Mouse (Mus musculus): ENCODE measurements around the gene Olfr875. TPM values are rescaled to one million over a fixed set of nuclear protein-coding genes. Genes with fewer than 3 reads are reported as not detected.

Olfr875 gene
- not detected for polyA plus RNA-seq (2017; shearing (Covaris generic))

DNA sequence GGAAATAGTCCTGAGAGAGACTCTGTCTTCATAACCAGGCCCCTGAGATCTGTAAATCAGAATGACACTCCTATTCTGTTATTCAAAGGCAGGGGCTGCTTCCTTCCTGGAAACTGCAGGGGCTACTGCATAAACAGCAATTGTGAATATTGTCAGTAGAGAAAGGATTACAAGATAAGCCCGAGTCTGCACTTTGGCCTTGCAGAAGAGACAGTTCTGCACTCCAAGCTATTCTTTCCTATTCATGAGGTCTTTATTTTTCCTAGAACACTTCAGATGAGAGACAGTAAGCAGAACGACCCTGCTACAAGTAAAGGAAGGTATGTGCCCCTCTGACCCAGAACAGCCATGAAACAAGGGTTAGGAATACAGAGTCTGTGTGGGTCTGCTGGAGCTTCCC is at the start of gene Olfr875:
Gene Olfr875 (plus strand): TSS at position 99 of the 400 bp plus-strand sequence.

DNA sequence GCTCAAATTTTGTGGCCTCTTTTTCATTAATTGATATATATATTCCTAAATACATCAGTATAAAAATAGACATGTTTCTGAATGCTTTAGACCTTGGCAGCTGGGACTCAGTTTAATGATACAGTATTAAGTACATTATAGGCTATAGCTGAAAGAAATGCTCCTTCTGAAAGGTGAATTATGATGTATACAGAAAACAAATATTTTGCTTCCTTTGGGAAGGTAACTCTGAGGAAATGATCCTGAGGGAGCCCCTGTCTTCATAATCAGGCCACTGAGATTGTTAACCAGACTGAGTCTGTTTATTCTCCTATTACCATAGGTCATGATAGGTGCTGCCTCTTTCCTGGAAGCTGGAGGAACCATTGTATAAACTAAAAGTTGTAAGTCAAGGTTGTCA is 26.9 kb upstream of the Olfr875 start, which contains the start of gene Olfr874:
Gene Olfr874 (plus strand): TSS at position 301 of the 400 bp plus-strand sequence.

DNA sequence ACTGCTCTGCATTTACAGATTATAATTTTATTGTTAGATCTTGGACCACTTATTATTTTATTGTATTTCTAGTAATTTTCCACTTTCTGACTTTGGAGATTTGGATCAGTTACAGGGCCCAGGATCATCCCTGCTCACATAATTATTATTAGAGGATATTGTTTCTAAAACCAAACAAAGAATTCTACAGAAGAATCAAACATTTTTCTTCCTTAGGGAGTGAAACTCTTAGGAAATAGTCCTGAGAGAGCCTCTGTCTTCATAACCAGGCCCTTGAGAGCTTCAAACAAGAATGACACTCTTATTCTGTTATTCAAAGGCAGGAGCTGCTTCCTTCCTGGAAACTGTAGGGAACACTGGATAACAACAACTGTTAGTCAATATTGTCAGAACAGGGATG is 31.1 kb downstream of the Olfr875 start, which contains the start of gene Olfr876:
Gene Olfr876 (plus strand): TSS at position 301 of the 400 bp plus-strand sequence.

Other genes with a start within 250 kb of the Olfr875 start
- gene Esam, start 243.8 kb upstream of the Olfr875 start, polyA plus RNA-seq (2017; shearing (Covaris generic)), result not detected
- gene Vsig2, start 232.6 kb upstream of the Olfr875 start, polyA plus RNA-seq (2017; shearing (Covaris generic)), result not detected
- 4.8 TPM for gene Nrgn, start 219.0 kb upstream of the Olfr875 start, polyA plus RNA-seq (2017; shearing (Covaris generic))
- 19.7 TPM for gene Siae, start 216.2 kb upstream of the Olfr875 start, polyA plus RNA-seq (2017; shearing (Covaris generic))
- 1.2 TPM for gene Spa17, start 158.1 kb upstream of the Olfr875 start, polyA plus RNA-seq (2017; shearing (Covaris generic))
- gene Tbrg1, start 114.5 kb upstream of the Olfr875 start, polyA plus RNA-seq (2017; shearing (Covaris generic)), result 174 TPM
- not detected for gene Panx3, start 102.6 kb upstream of the Olfr875 start, polyA plus RNA-seq (2017; shearing (Covaris generic))
- not detected for gene Olfr160, start 55.6 kb upstream of the Olfr875 start, polyA plus RNA-seq (2017; shearing (Covaris generic))
- gene Olfr874, start 26.8 kb upstream of the Olfr875 start, polyA plus RNA-seq (2017; shearing (Covaris generic)), result not detected
- 0.07 TPM for gene Olfr876, start 31.2 kb downstream of the Olfr875 start, polyA plus RNA-seq (2017; shearing (Covaris generic))
- gene Olfr877, start 82.4 kb downstream of the Olfr875 start, polyA plus RNA-seq (2017; shearing (Covaris generic)), result not detected
- 0.04 TPM for gene Olfr145, start 124.9 kb downstream of the Olfr875 start, polyA plus RNA-seq (2017; shearing (Covaris generic))
- gene Olfr878, start 146.0 kb downstream of the Olfr875 start, polyA plus RNA-seq (2017; shearing (Covaris generic)), result not detected
- gene Olfr881, start 220.0 kb downstream of the Olfr875 start, polyA plus RNA-seq (2017; shearing (Covaris generic)), result 0.06 TPM